Mouse (Mus musculus): ENCODE data around the gene Gse1.
A peak's percentile ranks its signal among the peaks of the same experiment; 100 is the strongest.

The Gse1 gene

DNA sequence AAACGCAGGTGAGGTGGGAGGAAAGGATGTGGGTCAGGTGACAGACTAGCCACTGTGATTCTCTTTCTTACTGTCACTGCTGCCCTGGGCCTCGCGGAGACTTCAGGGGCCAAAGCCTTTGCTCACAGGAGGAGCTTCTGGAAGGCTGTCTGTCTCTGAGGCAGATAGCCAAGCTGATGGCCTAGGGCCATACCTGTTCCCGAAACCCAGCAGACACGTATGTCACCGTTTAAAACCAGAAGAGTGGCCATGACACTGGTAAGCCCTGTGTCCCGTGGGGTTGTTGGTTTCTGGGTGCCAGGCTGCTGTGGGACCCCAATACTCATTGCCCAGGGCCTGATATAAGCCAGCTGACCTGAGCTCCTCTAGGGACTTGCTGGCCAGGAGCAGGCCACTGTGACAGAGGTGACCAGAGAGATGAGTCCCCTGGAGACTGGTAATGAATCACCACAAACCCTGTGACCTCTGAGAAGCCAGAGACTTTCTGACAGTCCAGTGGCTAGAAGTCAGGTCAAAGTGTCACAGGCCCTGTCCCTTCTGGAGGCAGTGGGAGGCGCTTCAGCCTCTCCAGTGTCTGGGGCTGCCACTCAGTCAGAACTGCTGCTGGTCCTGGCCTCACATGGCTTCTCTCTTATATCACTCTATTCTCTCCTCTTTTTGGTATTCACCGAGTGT, 253.9 kb downstream of the Gse1 start:
- no peak for DNase-seq (ENCODE audit: low read depth, low spot score)

DNA sequence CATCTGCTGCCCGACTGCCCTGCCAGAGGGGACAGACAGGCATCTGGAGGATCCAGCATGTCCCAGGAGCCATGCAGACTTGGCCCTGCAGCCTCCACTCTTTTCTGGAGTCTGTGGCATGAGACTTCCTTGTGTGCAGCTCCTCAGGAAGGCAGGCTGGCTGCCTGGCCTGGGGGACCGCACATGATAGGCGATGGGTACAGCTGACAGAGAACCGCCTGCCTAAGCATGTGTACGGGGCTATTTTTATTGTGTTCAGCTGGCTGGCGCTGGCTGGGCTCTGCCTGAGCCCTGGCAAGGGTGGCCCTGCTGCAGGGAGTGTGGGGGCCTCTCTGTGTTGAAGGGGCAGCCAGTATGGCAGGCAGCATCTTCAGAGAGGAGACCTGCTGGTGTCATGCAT, 256.2 kb downstream of the Gse1 start:
- DNase-seq (ENCODE audit: low read depth, low spot score), result no peak

DNA sequence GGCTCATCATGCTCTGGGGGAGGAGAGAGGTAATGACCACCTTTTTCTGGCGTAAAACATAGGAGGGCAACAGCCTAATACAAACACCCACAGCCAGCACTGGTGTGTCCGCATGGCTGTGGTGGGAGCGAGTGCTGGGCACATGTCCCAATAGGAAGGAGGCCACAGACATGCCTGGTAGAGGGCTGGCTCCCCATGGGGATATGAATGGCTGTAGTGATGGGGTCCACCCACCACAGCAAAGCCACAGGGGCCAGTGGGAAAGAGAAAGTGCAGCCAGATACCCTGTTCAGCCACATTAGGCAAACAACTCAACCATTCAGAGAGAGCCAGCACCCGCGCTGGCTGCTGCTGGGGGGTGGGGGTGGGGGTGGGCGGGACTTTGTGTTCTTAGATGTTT, 256.9 kb downstream of the Gse1 start:
- DNase-seq (ENCODE audit: low read depth, low spot score), result no peak

DNA sequence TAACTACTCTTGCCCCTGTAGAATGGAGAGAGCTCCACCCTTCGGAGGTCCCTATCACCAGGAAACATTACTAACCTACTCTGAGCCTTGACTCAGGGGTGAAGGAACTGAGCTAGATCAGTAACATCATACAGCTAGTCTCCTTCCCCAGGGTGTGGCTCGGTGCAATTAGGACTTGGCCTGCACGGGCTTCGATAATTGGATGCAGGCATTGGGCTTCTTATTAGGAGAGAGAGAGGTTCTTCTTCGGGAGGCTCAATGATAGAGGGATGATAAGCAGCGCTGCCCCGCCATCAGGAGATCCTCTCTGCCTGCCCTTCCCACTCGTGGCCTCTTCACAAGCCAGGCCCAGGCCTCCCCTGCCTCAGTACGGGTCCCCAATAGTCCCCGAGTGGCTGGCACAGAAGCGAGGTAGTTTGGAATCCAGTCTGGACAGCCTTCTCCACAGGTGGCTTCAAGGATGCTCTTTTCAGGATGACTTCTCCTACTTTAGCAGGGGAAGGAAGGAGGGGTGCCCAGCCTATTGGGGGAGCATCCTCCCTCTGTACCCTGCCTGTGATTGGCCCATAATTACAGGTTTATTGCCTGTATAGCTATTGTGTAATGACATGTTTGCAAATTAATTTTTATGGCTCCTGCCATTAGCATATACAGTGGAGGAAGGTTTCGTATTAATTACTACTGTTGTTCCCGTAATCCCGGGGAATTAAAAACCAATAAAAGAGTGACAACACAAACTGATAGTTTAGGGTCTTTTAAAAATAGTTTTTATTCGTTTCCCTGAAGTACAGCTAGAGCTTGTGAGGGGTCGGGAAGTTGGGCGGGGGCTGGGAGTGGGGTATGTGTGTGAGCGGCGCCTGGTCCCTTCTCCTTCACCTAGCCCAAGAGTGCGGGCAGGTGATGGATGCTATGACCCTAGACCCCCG, 257.6 kb downstream of the Gse1 start:
- DNase-seq (ENCODE audit: low read depth, low spot score), result no peak

DNA sequence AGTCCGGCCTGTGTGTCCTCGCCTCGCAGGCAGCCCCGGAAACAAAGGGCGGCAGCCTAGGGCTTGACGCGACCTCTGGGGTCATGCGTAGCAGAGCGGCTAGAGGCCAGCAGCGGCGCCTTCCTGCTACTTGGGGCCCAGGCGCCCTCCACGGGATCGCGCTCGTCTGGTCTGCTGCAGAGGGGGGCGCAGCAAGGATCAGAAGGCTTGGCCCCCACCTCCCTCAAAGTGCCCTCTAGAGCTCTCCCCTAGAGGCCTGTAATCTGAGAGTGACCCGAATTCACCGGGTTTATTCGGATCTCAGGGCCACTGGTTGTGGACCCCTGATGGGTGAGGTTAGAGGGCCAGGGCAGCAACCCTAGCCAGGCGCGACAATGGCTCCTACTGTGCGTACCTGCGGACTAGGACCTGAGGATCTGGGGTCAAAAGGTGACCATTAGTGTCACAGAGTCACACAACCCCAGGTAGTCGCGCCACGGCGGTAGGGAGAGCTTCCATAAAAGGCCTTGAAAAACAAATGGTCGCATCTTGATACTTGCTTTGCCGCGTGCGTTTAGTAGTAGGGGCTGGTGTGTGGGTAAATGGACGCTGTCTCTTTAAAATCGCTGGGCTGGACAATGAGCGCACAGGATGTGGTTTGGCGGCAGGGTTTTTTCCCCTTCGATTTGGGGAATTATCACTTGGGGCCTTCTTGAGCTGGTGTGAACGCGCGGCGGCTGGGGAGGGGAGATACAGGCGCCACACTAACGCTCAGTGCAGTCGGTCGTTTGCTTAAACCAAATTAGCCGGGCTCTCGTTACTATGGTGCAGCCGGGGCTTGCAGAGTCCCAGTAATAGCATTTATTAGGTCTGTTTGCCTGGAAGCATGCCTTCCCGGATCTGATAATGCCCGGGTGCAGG, 258.5 kb downstream of the Gse1 start:
- no peak for DNase-seq (ENCODE audit: low read depth, low spot score)

DNA sequence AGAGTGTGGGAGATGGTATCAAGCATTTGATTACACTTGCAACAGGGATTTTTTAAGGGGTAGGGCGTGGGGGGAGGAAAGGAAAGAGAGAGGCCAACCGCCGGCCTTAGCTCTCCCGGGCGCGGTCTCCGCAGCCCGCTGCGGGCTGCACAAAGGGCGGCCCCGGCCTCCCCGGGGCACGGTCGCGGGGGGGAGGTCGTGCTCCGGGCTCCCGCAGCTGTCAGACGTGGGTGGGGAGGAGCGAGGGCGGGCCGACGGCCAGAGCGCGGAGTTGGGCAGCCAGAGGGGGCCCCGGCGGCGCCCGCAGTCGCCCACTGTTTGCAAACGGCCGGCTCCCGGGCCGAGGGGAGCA, 259.1 kb downstream of the Gse1 start:
- DNase-seq (ENCODE audit: low read depth, low spot score), result no peak

DNA sequence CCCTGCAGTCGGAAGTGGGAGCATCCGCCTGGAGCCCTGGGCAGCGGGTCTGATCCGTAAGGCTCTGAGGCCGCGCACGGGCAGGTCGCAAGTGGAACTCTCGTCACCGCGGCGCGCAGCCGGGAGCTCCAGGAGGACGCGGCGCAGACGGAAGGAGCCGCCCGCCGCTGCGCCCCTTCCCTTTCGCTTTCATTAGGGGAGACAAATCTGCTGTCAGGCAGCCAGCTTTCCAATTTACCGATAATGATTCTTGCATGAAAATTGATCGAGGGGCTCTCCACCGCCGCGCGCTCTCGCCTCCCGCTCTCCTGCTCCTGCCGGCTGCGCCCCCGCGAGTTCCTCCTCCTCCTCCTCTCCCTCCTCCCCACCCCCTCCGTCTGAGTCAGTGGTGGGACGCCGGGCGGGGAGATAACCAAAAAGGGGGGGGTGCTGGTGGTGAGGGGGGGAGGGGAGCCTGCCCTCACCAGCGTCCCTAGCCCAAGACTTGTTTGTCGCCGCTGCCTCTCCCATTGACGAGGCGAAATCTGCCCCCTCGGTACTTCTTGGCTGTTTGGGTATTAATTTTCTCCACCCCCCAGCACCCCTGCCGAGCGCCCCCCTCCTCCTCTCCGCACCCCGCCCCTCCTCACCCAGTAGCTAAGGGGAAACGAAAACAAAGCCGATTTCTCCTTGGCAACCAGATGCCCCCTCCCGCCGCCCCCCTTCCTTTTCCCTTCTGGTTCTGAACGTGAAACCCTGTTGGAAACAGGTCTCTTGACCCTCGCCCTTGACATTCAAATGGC, 259.7 kb downstream of the Gse1 start:
- DNase-seq (ENCODE audit: low read depth, low spot score), result no peak

DNA sequence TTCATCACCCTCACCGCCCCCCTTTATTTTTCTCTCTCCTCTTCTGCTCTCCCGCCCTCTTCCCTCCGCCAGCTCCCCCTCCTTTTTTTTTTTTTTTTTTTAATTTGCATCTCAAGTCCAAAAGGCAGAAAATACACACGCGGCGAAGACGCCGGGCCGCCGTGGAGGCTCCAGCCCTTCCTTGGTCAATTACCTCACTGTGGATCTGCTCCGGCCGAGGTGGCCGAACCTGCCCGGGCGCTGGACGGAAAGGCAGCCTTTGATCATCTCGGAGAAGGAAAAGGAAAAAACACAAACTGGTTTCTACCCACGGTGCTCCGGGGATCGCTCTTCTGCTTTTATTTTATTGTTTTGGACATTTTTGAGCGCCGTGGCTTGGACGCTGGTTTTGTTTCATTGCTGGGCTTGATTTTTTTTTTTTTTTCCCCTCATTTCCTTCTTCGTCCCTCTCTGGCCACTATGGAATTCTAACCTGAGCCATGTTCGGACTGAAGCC, 260.4 kb downstream of the Gse1 start:
- no peak for DNase-seq (ENCODE audit: low read depth, low spot score)

DNA sequence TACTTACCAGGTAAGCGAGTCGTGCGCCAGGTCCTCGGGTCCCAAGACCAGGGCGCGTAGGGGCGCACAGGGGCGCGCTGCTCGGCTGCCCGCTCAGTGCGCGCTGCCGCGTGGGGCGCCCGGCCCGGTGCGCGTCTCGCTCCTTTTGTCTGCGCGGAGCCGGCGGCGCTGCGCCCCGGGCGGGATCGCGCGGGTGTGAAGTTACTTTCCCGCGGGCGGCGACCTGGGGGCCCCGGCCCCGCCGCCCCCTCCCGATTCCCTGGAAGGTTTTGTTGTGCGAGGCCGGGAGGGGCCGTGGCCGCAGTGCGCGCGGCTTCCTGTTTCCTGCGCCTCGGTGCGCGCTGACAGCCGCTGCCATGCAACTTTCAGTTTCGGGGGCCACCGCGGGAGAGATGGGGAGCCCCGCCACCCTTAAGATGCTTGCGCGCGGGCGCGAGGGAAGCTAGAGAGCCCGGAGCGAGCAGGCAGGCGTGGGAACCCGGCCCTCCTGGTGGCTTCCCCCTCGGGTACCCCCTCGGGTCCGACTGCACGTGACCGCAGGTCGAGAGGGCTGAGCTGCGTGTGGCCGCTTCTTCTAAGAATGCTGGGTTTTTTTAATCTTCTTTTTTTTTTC, 261.0 kb downstream of the Gse1 start:
- DNase-seq (ENCODE audit: low read depth, low spot score), result no peak

DNA sequence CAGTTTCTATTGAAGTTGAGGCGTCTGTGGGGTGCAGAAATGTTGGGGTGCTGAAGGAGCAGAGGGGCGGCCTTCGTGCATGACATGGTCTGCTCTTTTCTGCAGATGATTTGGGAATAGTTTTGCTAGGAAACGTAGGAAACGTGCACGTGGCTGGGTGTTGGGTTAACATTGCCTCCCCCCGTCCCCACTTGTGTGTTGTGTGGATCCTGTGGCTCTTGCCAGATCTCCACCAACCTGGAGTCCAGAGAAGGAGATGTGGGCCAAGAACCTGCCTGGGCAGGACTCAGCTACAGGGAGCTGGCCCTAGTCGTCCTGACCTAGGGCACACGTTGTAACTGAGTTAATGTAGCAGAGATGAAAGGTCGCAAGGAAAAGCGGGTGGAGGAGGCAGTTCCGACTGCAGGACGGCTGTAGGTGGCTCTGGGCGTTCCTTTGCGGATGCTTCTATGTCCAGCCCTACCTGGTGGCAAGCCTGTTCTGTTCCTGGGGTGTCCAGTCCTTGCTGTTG, 261.6 kb downstream of the Gse1 start:
- DNase-seq (ENCODE audit: low read depth, low spot score), result no peak

DNA sequence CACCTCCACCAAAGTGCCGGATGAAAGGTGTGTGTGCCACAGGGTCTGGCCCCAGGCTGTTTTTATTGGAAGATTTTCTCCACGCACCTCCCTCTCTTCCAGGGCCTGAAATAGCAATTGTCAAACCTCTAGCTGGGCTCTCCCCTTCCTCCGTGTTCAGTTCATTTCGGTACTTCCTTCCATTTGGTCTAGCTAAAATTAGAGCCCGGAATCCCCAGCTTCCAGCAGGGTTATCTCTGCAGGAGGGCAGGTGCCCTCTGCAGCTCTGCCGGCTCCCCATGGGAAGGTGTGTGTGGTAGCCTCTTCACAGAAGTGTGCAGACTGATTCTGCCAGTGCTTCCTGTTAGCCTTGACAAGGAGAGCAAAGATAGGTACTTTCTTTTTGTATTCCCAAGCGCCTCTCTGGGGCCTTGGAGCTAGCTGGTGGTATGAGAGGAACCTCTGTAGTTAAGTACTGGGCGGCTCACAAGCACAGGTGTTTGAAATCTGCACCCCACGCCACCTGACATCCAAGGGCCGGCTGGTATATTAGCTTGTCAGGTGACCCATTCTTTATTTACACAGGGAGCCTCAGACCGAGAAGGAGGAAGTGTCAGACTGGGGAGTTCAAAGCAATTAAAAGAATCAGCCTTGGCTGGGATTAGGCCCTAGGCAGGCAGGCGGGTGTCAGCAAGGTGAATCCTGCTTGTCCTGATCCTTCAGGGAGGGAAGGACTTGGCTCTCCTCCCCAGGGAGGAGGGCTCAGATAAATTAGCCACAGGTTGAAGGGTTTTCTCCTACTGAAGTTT, 262.3 kb downstream of the Gse1 start:
- DNase-seq (ENCODE audit: low read depth, low spot score), result peak; percentile 75

DNA sequence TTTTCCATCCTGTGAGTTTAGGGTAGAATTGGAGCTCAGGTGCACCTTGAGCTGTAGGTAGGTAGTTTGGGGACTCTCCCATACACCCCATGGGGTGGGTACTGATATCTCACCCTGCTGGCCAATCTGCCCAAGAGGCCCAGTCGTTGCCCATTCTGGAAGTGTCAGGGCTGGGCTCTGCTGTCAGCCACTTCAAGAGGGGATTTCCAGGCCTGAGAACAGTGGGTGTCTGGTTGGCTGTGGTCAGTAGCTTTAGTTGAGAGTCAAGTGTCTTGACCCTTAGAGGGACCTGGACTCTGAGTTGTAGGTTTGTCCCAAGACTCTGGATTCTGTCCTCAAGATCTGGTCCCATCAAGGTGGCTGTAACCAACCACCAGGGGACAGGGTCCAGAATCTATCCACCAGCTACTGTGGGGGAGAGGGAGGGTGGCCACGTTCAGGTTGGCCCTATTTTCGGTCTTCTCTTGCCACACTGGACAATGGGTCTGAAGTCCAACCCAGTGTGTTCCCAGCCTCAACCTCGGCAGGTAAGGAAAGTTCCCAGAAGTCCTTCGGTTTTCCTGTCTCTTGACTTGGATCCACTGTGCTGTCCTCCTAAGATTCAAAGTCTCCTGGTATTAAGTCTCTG, 263.0 kb downstream of the Gse1 start:
- DNase-seq (ENCODE audit: low read depth, low spot score), result no peak

DNA sequence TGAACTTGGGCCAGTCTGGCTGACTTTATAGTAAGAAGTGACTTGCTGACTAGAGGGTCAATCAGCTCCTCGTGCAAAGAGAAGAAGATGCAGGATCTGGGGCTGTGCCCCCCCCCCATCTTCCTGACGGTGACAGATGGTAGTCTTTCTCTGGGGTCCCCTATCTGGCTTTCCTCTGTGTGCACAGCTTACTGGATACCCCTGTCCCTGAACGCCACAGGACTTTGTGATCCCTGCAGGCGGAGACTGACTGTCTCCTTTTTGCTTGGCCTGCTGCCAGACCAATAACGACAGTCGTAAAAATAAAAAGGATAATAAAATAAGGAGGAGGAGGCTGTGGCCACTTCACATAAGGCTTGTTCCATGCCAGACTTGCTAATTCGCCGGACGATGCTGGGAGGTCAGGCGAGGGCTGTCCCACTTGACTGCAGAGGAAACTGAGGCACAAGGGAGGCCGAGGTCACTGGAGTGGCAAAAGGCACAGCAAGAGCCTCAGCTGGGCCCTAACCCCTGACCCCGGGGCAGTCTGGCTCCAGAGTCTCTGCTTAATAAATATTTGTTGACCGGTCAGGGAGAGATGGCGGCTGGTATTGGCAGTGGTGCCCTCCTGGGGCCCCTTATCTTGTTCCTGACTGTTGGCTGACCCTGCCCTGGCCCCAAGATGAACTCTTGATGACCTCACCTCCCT, 264.1 kb downstream of the Gse1 start:
- no peak for DNase-seq (ENCODE audit: low read depth, low spot score)

DNA sequence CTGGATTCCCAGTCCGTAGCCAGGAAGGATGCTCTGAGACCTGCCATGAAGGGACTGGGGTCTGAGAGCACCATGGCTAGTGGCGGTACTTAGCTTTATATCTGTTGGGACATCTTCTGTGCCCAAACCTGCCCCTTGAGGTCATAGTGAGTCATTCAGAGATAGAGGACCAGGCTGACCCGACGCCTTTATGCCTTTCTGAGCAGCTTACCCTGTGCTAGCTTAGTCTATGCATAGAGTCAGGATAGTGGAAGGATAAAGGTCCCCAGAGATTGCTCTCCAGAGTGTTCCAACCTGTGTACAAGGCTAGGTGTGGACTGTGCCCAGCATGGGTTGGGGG, 264.6 kb downstream of the Gse1 start:
- no peak for DNase-seq (ENCODE audit: low read depth, low spot score)

DNA sequence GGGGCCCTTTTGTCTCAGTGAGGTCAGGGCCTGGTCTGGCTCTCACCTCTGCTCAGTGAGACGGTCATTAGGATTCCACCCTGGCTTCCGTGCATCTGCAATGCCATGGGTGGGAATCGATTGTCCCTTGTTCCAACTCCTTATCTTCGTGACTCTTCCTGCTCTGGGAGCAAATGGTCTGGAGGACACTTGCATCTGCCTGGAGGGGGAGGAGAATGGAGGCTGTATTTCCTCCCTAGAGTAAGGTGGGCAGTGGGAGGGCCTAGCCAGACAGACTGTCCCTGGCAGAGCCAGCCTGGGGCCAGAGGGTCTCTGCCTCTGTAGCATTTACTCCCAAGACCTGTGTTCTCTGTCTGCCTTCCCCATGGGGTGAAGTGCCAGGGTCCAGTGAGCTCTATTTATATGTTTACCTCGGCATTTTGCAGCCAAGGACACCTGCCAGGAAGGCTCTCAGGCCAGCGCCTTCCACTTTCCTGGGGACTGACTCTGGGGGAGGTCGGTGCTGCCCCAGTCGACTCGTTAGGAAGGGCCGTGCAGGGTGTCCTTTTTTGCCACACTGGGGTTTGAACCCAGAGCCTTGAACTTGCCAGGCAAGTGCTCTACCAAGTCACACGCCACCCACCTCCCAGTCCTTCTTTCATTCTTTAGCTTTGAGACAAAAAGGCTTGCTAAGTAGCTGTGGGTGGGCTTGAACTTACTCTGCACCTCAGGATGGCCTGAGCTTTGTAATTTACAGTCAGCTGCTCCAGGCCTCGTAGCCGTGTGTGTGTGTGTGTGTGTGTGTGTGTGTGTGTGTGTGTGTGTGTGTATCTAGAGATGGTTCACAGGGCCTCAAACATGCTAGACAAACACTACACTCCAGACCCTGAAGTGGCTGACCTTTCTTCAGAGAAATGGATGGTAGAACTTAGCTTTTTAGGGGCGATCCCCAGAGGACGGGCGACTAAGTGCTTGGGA, 265.5 kb downstream of the Gse1 start:
- DNase-seq (ENCODE audit: low read depth, low spot score), result no peak

DNA sequence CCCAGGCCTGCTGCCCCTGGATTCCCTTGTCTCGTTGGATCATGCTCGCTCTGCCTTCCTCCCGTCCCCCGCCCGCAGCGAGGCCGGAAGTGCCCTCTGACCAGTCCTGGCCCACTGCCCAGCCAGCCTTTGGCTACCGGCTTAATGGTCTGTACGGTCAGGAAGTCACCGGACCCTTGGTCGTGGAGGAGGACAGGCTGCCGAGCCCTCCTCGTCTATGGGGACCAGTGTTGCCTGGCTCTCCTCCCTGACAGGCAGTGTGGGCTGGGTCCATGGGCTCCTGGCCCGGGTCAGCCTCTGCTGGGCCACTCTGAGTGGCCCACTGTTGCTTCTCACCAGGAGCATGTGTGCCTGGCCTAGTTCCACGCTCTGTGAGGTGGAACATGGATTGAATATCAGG, 266.6 kb downstream of the Gse1 start:
- no peak for DNase-seq (ENCODE audit: low read depth, low spot score)

DNA sequence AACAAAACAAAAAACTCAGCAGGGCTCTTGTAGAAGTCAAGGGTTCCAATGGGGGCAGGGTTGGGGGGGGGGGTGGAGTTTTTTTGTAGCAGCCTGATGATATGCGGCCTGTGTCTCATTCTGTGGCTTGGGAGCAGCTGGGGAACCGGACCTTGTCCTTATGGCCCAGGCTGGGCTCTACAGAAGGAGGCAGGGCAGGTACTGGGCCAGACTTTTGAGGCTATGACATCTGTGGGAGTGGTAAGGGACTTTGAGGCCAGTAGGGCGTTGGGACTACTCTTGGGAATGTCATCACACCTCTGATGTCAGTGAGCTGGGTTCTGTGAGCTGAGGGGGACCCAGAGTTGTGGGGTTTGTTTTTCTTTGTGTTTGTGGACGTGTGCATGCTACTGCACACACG, 267.2 kb downstream of the Gse1 start:
- DNase-seq (ENCODE audit: low read depth, low spot score), result no peak

DNA sequence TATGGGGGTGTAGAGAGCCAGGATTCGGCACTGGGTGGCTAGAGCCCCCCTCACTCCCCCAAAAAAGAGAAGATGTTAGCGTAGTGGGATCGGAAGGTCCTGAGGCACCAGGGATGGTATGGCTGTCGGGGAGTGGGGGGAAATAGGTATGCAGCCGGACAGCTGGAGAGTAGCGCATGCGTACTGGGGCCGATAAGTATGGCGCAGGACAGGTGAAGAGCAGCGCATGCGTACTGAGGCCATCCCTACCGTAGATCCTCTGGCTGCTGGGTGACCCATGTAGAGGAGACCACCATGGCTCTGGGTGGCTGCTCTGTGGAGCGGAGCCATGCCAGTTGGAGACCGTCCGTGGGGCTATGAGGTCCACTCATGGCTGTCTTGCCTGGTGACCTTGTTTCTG, 268.2 kb downstream of the Gse1 start:
- DNase-seq (ENCODE audit: low read depth, low spot score), result no peak

All from retina, adult 2 months (tissue).